Mouse (Mus musculus): ENCODE measurements at regions not wholly inside any gene's neighbourhood (a gene's known extent, or its start where the extent isn't known, plus 50 kb on each side); places are given as distances from the start of the nearest gene placed in this dataset.

DNA sequence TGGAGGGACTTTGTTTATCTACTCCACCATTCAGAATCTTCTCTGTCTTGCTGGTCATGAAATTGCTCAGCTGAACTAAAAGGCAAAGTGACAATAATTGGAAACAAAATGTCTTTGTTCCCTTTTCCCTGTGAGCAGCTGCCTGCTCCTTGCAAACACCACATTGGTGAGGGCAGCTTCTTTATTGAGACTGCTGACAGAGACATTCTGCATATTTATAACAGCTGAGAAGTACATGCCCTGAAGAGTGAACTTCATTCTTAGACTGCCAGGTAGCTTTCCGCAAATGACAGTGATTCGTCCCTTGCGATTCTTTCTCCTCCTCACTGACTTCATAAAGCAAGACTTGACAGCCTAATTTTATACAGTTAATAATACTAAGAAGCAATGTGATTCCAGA lies 237.0 kb downstream of the Cps1 start:
- Histone ChIP-seq H3K9ac (ENCODE audit: low read length) (no peak overlapping the region), H3K4me1 (replicated peaks; ENCODE audit: control insufficient read depth, insufficient read depth) (no peaks in the 10 kb centered on the region), H3K4me3 (ENCODE audit: low read depth, low read length) (no peak overlapping the region), H3K36me3 (ENCODE audit: control insufficient read depth, insufficient read depth, low read length) (no peaks in the 10 kb centered on the region), H3K27ac (replicated peaks) (no peak overlapping the region), H3K4me2 (replicated peaks; ENCODE audit: low read depth) (no peak overlapping the region), H3K27me3 (ENCODE audit: control insufficient read depth, insufficient read depth, low read length) (no peaks in the 10 kb centered on the region), H3K9me3 (ENCODE audit: control insufficient read depth, low read length) (no peaks in the 10 kb centered on the region)
- ATAC-seq (ENCODE audit: low FRiP score, low TSS enrichment) (no peak), DNase-seq (ENCODE audit: low spot score) (no peak)
- 87% methylated on average over 3 of the region's 3 CpGs for WGBS
- TF ChIP-seq CTCF (IDR thresholded peaks at IDR 0.05; ENCODE audit: low read depth) (no peak), EP300 (optimal IDR thresholded peaks at IDR 0.05) (no peak)

DNA sequence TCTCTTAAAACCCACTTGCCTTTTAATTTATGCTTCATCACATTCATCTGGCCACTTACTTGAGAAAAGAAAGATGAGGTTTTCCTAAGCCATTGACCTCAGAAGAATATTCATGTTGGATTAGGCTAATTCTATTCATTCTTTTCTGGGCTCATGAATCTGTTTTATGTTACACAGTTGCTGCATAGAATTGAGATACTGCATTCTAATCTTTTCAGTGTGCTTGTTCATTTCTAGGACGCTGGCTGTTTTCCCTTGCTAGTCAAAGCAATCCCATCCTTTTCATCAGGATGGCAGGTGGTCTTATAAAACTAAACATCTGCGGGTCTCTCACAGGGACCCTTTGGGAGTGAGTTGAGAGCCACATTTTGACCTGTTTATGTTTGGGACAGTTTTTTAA lies 243.2 kb downstream of the Cps1 start:
- Histone ChIP-seq H3K4me1 (replicated peaks; ENCODE audit: control insufficient read depth, insufficient read depth) (no peaks in the 10 kb centered on the region), H3K4me3 (ENCODE audit: low read depth, low read length) (no peak overlapping the region), H3K4me2 (replicated peaks; ENCODE audit: low read depth) (no peak overlapping the region), H3K9me3 (ENCODE audit: control insufficient read depth, low read length) (no peaks in the 10 kb centered on the region), H3K27ac (replicated peaks) (no peak overlapping the region), H3K27me3 (ENCODE audit: control insufficient read depth, insufficient read depth, low read length) (no peaks in the 10 kb centered on the region), H3K36me3 (ENCODE audit: control insufficient read depth, insufficient read depth, low read length) (no peaks in the 10 kb centered on the region), H3K9ac (ENCODE audit: low read length) (no peak overlapping the region)
- TF ChIP-seq EP300 (optimal IDR thresholded peaks at IDR 0.05) (no peak), CTCF (IDR thresholded peaks at IDR 0.05; ENCODE audit: low read depth) (no peak)
- 30% methylated on average over 2 of the region's 2 CpGs for WGBS
- no peak for ATAC-seq (ENCODE audit: low FRiP score, low TSS enrichment)
- DNase-seq (ENCODE audit: low spot score) = no peak

DNA sequence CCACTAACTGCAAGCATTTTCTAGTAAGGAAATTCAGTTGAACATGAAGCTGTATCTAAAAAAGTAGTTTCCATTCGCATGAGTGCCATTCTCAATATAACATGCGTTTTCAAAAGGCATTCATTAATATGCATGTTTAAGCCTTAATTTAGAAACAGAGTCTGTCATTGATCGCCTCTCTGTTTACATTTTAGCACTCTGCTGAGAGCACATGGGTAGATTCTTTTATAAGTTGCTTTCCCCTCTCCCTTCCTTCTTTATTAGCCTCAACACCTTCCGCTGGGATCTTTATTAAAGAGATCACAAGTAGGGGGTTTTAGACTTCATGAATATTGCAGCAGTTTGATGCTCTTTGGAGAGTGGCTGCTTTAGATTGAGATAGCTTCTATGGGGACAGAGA lies 243.7 kb downstream of the Cps1 start:
- TF ChIP-seq EP300 (optimal IDR thresholded peaks at IDR 0.05) (no peak), CTCF (IDR thresholded peaks at IDR 0.05; ENCODE audit: low read depth) (no peak)

DNA sequence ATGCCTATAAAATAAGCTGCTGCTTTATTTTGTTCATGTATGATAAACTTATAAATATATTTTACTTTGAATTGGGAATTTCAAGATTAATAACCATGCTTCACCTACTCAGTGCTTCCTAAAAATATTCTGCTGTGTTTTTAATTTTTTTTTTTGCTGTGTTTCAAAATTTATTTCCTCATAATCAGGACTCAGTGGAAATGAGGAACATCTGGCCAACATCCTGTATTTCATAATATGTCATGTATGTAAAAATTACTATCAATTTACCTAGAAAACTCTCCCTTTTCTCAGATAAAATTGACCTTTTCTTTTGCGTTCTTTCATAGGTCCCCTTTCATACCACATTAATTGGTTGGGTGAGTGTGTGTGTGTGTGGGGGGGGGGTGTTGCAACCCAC lies 259.5 kb downstream of the Cps1 start:
- Histone ChIP-seq H3K36me3 (ENCODE audit: control insufficient read depth, insufficient read depth, low read length) (no peaks in the 10 kb centered on the region), H3K4me2 (replicated peaks; ENCODE audit: low read depth) (no peak overlapping the region), H3K9me3 (ENCODE audit: control insufficient read depth, low read length) (no peaks in the 10 kb centered on the region), H3K4me1 (replicated peaks; ENCODE audit: control insufficient read depth, insufficient read depth) (no peaks in the 10 kb centered on the region), H3K9ac (ENCODE audit: low read length) (no peak overlapping the region), H3K4me3 (ENCODE audit: low read depth, low read length) (no peak overlapping the region), H3K27me3 (ENCODE audit: control insufficient read depth, insufficient read depth, low read length) (no peaks in the 10 kb centered on the region), H3K27ac (replicated peaks) (no peak overlapping the region)
- ATAC-seq (ENCODE audit: low FRiP score, low TSS enrichment) = no peak
- 88% methylated on average over 1 of the region's 1 CpGs for WGBS
- no peak for DNase-seq (ENCODE audit: low spot score)
- TF ChIP-seq EP300 (optimal IDR thresholded peaks at IDR 0.05) (no peak), CTCF (IDR thresholded peaks at IDR 0.05; ENCODE audit: low read depth) (no peak)

More for the DNA sequence above, 243.7 kb downstream of the Cps1 start:
- Histone ChIP-seq H3K36me3 (ENCODE audit: control insufficient read depth, insufficient read depth, low read length) (no peaks in the 10 kb centered on the region), H3K27ac (replicated peaks) (no peak overlapping the region), H3K4me3 (ENCODE audit: low read depth, low read length) (no peak overlapping the region), H3K4me2 (replicated peaks; ENCODE audit: low read depth) (no peak overlapping the region), H3K4me1 (replicated peaks; ENCODE audit: control insufficient read depth, insufficient read depth) (no peaks in the 10 kb centered on the region), H3K9ac (ENCODE audit: low read length) (no peak overlapping the region), H3K27me3 (ENCODE audit: control insufficient read depth, insufficient read depth, low read length) (no peaks in the 10 kb centered on the region), H3K9me3 (ENCODE audit: control insufficient read depth, low read length) (no peaks in the 10 kb centered on the region)
- ATAC-seq (ENCODE audit: low FRiP score, low TSS enrichment) (no peak), DNase-seq (ENCODE audit: low spot score) (no peak)
- WGBS = 60% methylated on average over 4 of the region's 4 CpGs

DNA sequence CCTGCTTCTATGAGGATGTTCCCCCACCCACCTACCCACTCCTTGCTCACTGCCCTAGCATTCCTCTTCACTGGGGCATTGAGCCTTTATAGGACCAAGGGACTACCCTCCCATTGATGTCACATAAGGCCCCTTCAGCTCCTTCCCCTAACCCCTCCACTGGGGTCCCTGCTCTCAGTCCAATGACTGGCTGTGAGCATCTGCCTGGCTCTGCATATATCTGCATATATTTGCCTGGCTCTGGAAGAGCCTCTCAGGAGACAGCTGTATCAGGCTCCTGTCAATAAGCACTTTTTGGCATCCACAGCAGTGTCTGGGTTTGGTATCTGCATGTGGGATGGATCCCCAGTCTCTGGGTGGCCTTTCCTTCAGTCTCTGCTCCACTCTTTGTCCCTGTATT lies 262.6 kb downstream of the Cps1 start:
- no peaks in the 10 kb centered on the region for H3K4me1 ChIP-seq (replicated peaks; ENCODE audit: control insufficient read depth, insufficient read depth)
- no peaks in the 10 kb centered on the region for H3K27me3 ChIP-seq (ENCODE audit: control insufficient read depth, insufficient read depth, low read length)
- no peak for TF ChIP-seq EP300 (optimal IDR thresholded peaks at IDR 0.05)
- TF ChIP-seq CTCF (IDR thresholded peaks at IDR 0.05; ENCODE audit: low read depth) = no peak
- H3K9ac ChIP-seq (ENCODE audit: low read length) = no peak overlapping the region
- no peak overlapping the region for H3K4me2 ChIP-seq (replicated peaks; ENCODE audit: low read depth)
- DNase-seq (ENCODE audit: low spot score) = no peak
- H3K36me3 ChIP-seq (ENCODE audit: control insufficient read depth, insufficient read depth, low read length) = no peaks in the 10 kb centered on the region
- no peaks in the 10 kb centered on the region for H3K9me3 ChIP-seq (ENCODE audit: control insufficient read depth, low read length)
- H3K4me3 ChIP-seq (ENCODE audit: low read depth, low read length) = no peak overlapping the region
- H3K27ac ChIP-seq (replicated peaks) = no peak overlapping the region
- no peak for ATAC-seq (ENCODE audit: low FRiP score, low TSS enrichment)

DNA sequence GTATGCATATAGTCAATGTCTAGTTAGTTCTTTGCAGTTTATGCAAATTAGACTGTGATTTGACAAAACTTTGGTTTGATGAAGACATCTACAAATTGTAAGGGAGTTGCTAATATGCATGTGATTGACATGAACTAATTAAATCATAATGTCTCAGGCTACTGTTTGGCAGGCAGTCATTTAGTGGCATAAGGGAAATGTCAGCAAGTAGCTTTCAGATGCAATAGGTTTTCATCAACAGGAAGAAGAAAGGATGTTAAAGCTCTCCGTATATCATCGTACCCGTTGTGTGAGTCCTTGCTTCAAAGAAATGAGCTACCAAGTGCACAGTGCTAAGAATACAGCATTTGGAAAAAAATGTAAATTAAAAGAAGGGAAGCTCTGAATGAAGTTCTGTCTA lies 264.1 kb downstream of the Cps1 start:
- Histone ChIP-seq H3K4me2 (replicated peaks; ENCODE audit: low read depth) (no peak overlapping the region), H3K36me3 (ENCODE audit: control insufficient read depth, insufficient read depth, low read length) (no peaks in the 10 kb centered on the region), H3K27me3 (ENCODE audit: control insufficient read depth, insufficient read depth, low read length) (no peaks in the 10 kb centered on the region), H3K9ac (ENCODE audit: low read length) (no peak overlapping the region), H3K4me3 (ENCODE audit: low read depth, low read length) (no peak overlapping the region), H3K9me3 (ENCODE audit: control insufficient read depth, low read length) (no peaks in the 10 kb centered on the region), H3K4me1 (replicated peaks; ENCODE audit: control insufficient read depth, insufficient read depth) (no peaks in the 10 kb centered on the region), H3K27ac (replicated peaks) (no peak overlapping the region)
- TF ChIP-seq EP300 (optimal IDR thresholded peaks at IDR 0.05) (no peak), CTCF (IDR thresholded peaks at IDR 0.05; ENCODE audit: low read depth) (no peak)
- ATAC-seq (ENCODE audit: low FRiP score, low TSS enrichment) = no peak
- WGBS = 79% methylated on average over 3 of the region's 3 CpGs
- DNase-seq (ENCODE audit: low spot score) = no peak

Data from stomach, postnatal 0 days (tissue).